Mouse (Mus musculus) mesoderm, embryonic 11.5 days (tissue): ENCODE results near the gene Prrc2a.
A peak's percentile ranks its signal among the peaks of the same experiment; 100 is the strongest.
"Not testable (repeated sequence)": the region's sequence is repeated elsewhere in the genome, so short reads cannot be mapped to it uniquely, and the experiment has no call there.

Experiments
- DNase-seq: peaks from one replicate; pipeline ENCODE4 v3.0.0-alpha.2; 2012; ENCODE audit warnings: low read depth, low spot score

Gene Prrc2a

DNA sequence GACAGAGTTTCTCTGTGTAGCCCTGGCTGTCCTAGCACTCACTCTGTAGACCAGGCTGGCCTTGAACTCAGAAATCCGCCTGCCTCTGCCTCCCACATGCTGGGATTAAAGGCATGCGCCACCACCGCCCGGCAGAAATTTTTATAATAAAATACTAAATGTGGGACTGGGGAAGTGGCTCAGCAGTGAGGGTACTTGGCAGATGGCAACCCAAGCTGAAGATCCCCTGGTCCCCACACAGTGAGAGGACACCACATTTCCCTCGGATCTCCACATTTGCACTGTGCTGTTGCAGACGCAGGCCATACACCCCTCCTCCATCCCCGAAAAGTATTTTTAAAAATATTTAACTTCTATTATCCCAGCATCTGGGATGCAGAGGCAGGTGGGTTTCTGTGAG lies 31.2 kb downstream of the Prrc2a start:
- no peak for DNase-seq

- DNase-seq, result no peak
Observed at GRCm38 (mm10) chr17:35132174-35132560, 32.5 kb downstream of the Prrc2a start.

- DNase-seq, result no peak
Observed at GRCm38 (mm10) chr17:35131500-35132173, 33.1 kb downstream of the Prrc2a start, which contains the start of gene Apom. Apom (minus strand) TSS chr17:35132050.

DNA sequence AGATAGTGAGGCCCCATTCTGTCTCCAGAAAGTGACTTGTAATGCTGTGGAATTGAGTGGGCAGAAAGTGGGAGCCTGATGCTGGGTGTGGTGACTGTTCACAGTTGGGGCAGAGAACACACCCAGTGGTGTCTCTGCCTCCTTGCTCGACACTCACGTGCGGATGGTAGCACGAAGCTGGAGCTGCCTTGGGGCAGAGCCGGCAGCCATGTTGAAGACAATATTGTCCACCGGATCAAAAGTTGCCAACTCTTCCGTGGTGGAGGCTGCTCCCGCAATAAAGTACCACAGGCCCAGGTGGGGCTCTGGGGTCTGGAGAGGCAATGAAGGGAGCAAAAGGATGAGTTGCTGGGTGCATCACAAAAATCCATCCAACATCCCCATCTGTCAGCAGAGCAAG lies 33.7 kb downstream of the Prrc2a start:
- no peak for DNase-seq

DNA sequence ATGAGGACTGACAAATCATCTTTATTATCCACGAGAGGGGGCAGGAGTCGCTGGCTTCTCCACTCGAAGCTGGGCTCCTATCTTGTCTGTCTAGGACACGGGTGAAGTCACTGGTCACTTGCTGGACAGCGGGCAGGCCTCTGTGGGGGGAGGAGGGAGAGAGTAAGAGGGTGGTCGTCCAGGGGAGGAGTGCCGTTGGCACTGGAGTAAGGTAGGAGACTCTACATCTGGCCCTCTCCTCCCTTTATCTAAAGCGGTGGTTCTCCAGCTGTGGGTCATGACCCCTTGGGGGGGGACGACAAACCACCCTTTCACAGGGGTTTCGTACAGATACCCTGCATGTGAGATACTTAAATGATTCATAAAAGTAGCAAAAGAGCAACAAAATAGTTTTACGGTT lies 35.7 kb downstream of the Prrc2a start:
- no peak for DNase-seq

DNA sequence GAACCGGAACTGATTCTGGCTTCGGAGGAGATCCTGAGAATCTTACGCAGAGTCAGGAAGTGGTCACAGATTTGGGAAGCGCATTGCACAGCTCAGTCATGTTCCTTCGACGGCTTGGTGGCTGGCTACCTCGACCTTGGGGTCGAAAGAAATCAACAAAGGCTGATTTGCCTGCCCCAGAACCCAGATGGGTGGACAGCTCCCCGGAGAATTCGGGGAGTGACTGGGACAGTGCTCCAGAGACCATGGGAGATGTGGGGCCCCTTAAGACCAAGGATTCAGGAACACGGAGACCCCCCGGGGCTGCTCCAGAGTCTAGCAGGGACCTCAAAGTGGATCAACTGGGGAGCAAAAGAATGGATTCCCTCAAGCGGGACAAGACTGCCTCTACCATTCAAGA lies 37.7 kb downstream of the Prrc2a start:
- DNase-seq, result no peak

DNA sequence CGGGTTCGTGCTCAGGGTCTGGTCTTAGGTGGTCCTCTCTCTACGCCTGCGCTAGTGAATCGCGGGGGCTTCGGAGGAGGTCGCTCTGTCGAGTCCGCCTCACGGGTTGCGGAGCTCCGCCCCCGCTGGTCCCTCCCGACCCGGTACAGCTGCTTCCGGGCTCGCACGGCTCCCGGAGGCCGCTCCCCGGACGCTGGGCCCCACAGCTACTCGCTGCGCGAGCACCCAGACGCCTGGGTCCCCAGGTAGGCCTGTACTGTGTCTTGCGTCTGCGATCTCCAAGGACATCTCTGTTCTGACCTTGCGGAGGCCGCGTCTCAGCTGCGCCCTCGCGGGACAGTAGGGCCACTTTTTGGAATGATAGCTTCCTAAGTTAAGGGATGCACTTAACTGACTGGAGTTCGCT lies 38.5 kb downstream of the Prrc2a start, which contains the start of gene D17H6S53E:
TSS of gene D17H6S53E (plus strand) at position 168 of the 406 bp plus-strand sequence.
- DNase-seq, result peak; percentile 72

- DNase-seq, result no peak
Observed at GRCm38 (mm10) chr17:35125578-35125977, 39.1 kb downstream of the Prrc2a start.

- no peak for DNase-seq
Observed at GRCm38 (mm10) chr17:35125081-35125480, 39.6 kb downstream of the Prrc2a start.

- DNase-seq, result not testable (repeated sequence)
Observed at GRCm38 (mm10) chr17:35124261-35124896, 40.3 kb downstream of the Prrc2a start.

GRCm38 (mm10) chr17:35123287-35123686 lies 41.4 kb downstream of the Prrc2a start:
- DNase-seq, result not testable (repeated sequence)

DNA sequence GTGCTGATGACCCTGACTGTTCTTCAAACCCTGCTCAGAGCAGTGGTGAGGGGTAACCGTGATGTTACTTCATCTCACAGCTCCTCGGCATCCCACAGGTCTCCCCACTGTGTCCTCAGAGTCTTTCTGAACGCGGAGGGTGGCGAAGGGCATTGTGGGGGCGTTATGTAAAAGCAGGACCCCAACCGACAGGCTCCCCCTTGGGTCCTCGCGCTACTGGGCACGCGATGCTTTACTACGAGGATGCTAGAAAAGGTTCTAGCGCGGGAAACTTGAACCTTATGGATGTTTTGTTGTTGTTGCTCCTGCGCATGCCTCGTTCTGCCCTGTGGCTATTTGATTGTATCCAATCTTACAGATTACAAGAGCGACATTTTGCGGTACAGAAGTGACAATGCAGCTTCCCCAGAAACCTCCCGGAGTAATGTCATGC lies 42.8 kb downstream of the Prrc2a start, which contains the start of gene Csnk2b:
TSS of gene Csnk2b (minus strand) at position 183 of the 433 bp plus-strand sequence.
- DNase-seq, result peak; percentile 71

DNA sequence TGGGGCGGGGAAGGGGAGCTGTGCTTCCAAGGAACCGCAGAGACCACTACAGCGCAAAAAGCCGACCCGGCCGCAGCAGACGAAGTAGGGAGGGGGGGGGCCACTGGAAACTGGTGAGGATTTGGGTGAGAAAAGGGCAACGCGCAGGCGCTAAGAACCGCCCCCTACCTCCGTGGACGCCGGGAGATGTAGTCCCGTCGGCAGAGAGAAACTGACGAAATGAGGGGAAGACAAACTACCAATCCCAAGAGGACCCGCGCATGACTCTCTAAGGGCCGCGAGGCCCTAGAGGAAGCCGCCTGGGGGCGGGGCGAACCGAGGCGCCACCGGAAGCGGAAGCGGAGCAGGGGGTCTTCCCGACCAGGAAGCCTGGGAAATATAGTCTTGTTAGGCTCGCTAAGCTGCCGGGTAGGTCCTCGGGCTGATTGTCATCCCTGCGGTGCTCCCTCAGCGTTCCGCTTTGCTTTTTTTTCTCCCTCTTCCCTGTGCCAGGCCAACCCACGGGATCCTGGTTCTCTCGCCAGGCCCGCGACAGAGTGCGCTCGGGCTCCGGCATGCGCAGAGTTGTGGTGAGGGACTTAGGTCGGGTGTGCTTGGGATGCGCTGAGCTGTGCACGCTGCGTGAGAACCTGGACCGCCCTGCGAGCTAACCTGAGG lies 43.4 kb downstream of the Prrc2a start, which contains the start of gene Gpank1:
TSS of gene Gpank1 (plus strand) at position 313 of the 657 bp plus-strand sequence.
- DNase-seq, result peak; percentile 99

DNA sequence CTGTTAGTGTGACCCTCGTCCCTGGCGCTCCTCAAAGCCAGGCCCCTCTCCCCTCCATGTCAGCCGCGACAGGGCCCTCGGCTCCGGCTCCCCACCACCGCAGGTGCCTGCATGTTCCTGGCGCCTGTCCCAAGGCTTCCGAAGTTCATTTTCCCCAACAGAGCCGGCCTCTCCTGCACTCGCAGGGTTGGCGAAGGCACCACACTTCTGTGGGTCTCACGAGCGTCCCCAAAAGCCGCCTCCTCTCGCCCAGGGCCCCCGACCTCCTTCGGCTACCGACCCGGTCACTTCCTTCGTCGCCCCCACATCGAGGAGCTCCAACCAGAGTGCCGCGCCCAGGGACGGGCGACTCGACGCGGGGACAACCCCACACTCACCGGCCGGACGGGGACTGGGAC lies 44.0 kb downstream of the Prrc2a start:
- DNase-seq, result no peak

DNA sequence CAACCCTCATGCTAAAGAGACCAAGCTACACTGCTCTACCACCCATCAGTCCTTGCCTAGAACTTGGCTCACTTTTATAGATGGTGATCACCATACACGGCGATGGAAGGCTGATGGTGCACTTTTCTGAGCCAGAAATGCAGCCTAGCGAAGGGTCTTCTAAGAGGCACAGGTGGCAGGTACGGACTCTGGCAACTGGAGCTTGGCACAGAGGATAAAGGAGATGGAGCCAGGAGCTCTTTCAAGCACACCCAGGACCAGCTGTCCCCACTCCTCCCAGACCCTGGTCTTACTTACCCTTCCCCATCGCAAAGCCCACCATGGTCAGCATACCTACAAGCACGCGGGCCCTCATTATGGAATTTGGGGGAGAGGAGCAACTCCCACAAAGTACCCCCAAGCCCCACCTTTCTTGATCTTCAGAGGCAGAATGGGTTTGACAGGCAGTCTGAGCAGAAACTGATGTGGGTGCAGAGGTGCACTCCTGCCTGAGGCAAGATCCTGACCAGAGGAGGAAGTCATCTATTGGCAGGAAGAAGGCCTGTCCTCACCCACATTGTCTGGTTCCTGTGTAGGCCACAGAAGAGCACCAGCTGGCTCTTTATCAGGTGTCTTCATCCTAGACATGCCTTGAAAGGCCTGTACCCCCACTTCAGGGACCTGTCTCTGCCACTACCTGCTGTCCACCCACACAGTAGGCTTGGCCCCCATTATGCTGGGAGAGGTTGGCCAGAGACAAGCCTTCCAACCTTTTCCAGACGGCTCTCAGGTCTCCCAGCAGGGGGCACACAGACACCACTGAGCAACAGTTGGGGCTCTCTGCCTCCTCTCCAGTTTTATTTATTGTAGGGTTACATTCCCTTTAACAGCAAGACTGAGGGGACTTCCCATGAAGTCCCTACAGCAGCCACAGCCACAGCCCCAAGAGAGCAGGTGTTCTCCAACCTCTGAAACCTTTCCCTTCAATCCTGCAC lies 49.4 kb downstream of the Prrc2a start, which contains the start of gene Ly6g5b:
TSS of gene Ly6g5b (minus strand) at position 383 of the 974 bp plus-strand sequence.
- DNase-seq, result no peak

DNA sequence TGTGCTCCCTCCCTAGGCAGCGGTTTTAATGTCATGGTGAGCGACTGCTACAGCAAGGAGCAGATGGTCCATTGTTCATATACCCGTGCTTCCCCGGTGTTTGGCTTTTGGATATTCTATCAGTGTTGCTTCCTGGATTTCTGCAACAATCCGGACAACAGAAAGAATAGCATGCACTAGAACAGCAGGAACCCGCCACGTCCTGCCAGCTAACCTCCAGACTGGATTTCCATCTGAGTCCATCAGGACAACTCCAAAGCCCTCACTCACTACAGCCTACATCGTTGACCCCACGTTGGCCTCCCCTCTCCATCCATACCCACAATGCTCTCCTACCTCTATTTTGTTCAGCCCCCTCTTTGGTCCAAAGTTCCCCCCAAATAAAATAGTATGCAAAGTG lies 52.9 kb downstream of the Prrc2a start:
- no peak for DNase-seq

DNA sequence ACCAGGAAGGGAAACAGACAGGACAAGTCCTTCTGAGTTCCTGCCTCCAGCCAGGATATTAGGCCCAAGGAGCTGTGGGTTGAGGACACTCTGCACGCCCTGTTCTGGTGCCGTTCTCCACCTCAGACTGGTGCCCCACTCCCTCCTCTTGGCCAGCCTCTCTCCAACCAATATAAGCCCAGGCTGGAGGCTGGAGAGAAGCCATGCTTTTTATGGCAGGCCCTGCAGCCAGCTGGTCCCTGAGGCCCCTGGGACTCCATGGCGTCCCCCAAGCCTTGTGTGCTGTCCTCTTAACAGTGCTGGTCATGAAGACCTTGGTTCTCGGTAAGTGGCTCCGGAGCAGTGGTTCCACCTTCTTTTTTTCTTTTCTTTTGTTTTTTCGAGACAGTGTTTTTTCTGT lies 56.6 kb downstream of the Prrc2a start, which contains the start of gene Ly6g5c:
TSS of gene Ly6g5c (plus strand) at position 183 of the 400 bp plus-strand sequence.
- DNase-seq, result no peak

GRCm38 (mm10) chr17:35106522-35106921 lies 58.2 kb downstream of the Prrc2a start:
- DNase-seq, result no peak

- DNase-seq, result no peak
Observed at GRCm38 (mm10) chr17:35105740-35106389, 58.8 kb downstream of the Prrc2a start.

DNA sequence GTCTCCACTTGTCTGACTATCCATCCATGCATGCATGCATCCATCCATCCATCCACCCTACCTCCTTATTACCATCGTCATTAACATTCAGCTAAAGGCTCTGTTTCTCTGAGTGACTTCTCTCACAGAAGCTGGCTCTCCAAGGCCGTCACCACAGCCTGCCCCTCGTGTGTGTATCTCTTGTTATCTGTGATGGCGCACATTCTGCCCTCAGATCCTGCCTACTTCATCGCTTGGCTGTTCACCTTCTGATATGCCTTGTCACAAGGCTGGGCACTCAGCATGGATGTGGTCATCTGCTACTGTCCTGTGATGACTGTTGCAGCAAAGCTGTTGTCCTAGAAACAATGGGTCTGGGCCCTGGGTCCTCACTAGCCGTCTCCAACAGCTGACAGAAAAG lies 59.9 kb downstream of the Prrc2a start:
- DNase-seq, result no peak

GRCm38 (mm10) chr17:35104079-35104478 lies 60.6 kb downstream of the Prrc2a start:
- no peak for DNase-seq
